Mouse (Mus musculus) heart, adult 2 months (tissue): ENCODE measurements around the gene P4ha3. TPM values are rescaled to one million over a fixed set of nuclear protein-coding genes. Genes with fewer than 3 reads are reported as not detected.

ENCODE experiments used
- DNase-seq, 2 experiments: peaks; one replicate each; pipeline ENCODE4 v3.0.0; 2021
- H3K27ac ChIP-seq: fragments of 200-600 bp; 2 replicates; pipeline ENCODE4 v1.8.1; 2022
- H3K27me3 ChIP-seq: fragments of 200-500 bp; 2 replicates; pipeline ENCODE4 v1.6.1; 2012; ENCODE audit warnings: mild to moderate bottlenecking, low read length, inconsistent platforms, mixed read lengths; ENCODE audit not compliant: control insufficient read depth, insufficient read depth
- H3K36me3 ChIP-seq: fragments of 200-500 bp; 2 replicates; pipeline ENCODE4 v1.6.1; 2012; ENCODE audit warnings: low read length, inconsistent platforms; ENCODE audit not compliant: control insufficient read depth, insufficient read depth
- H3K4me1 ChIP-seq: fragments of 200-500 bp; 2 replicates; pipeline ENCODE4 v1.6.1; 2011; ENCODE audit warnings: low read length; ENCODE audit not compliant: control insufficient read depth, insufficient read depth
- H3K4me3 ChIP-seq: fragments of 200-600 bp; 2 replicates; pipeline ENCODE4 v1.8.1; 2022
- H3K79me2 ChIP-seq: fragments of 200-500 bp; replicated peaks from 2 replicates; pipeline ENCODE4 v1.6.1; 2012; ENCODE audit warnings: mild to moderate bottlenecking, inconsistent platforms, low read length, moderate library complexity, mixed read lengths; ENCODE audit not compliant: control insufficient read depth, insufficient read depth
- H3K9ac ChIP-seq: fragments of 200-500 bp; 2 replicates; pipeline ENCODE4 v1.6.1; 2012; ENCODE audit warnings: low read depth, mild to moderate bottlenecking, control low read depth, inconsistent platforms, low read length, mixed read lengths
- CTCF ChIP-seq: fragments of 200-600 bp; IDR thresholded peaks from 2 replicates; pipeline ENCODE4 v1.8.1; 2022; ENCODE audit warnings: antibody characterized with exemption, mild to moderate bottlenecking, moderate library complexity
- EP300 ChIP-seq: fragments of 200-500 bp; IDR thresholded peaks from 2 replicates; pipeline ENCODE4 v1.6.1; 2011; ENCODE audit warnings: low read depth, low read length, control low read depth; ENCODE audit not compliant: insufficient read depth
- POLR2A ChIP-seq: fragments of 200-500 bp; IDR thresholded peaks from 2 replicates; pipeline ENCODE4 v1.6.1; 2011; ENCODE audit warnings: mild to moderate bottlenecking, low read depth, low read length, control low read depth; ENCODE audit not compliant: insufficient read depth
- WGBS: fragments of 180-500 bp; shearing (Covaris S2); methylation state at CpG from one replicate; pipeline ENCODE4 v1.1.7; 2018; 5-methylcytosine and 5-hydroxymethylcytosine counted together
- intact Hi-C: fragments of 180-260 bp; cut with DNase I; formaldehyde crosslinking; loops from one replicate; pipeline ENCODE4 v1.15.1; 2025
- long read RNA-seq: library from polyadenylated mRNA; stranded (forward); transcript quantifications from one replicate; pipeline ENCODE4 v2.0.0, GENCODE M21; 2021
- polyA plus RNA-seq: library from polyadenylated mRNA; depleted of rRNA; stranded (reverse); fragments of >200 nt; gene quantifications from 2 replicates; pipeline ENCODE4 v1.2.3, GENCODE M21; 2012; rRNA removed
- total RNA-seq, 2 experiments: library from RNA; stranded (reverse); gene quantifications; 2 replicates each; pipeline ENCODE4 v1.2.3; 2021

The P4ha3 gene
- under 1 TPM; 0.16 to 0.45 TPM for total RNA-seq
- 0.33 and 0.38 TPM in 2 replicates for polyA plus RNA-seq
- long read RNA-seq, partial matches to known transcripts, result 0 of 1 reads
- long read RNA-seq, other reads (novel, unspliced or antisense), result 0 of 1 reads

- no peaks in the 10 kb centered on the region for H3K36me3 ChIP-seq
- H3K27ac ChIP-seq, result no peak within 1 kb of the TSS
- no peaks in the 10 kb centered on the region for H3K4me1 ChIP-seq
- 0 out of 2 replicates have a peak within 1 kb of the TSS, but pooled peaks have one; percentile 2 for H3K9ac ChIP-seq
- WGBS, result under 1% methylated on average over 46 of the region's 53 CpGs
- DNase-seq, result no peak
- TF ChIP-seq CTCF, result no peak
- TF ChIP-seq POLR2A, result no peak
- TF ChIP-seq EP300, result no peak
- intact Hi-C loops, result no loop called here
- no peaks in the 10 kb centered on the region for H3K79me2 ChIP-seq
- H3K4me3 ChIP-seq, result peak within 1 kb of the TSS; percentile 20; the same call in 1 of the 2 replicates
- peaks cover 3% of the 10 kb centered on the region; the same call in 1 of the 2 replicates for H3K27me3 ChIP-seq
Observed at GRCm38 (mm10) chr7:100285383-100285782, at the start of gene P4ha3. Gene P4ha3, plus strand, starts transcription at chr7:100285520.

- TF ChIP-seq POLR2A (no peak), EP300 (no peak), CTCF (no peak)
- 46% methylated on average over 1 of the region's 1 CpGs for WGBS
- Histone ChIP-seq H3K79me2 (no peaks in the 10 kb centered on the region), H3K36me3 (peaks cover 2% of the 10 kb centered on the region; the same call in 1 of the 2 replicates), H3K27ac (0 out of 2 replicates have a peak overlapping the region, but pooled peaks have one; percentile 0), H3K4me1 (peaks cover 2% of the 10 kb centered on the region), H3K4me3 (no peak overlapping the region), H3K27me3 (no peaks in the 10 kb centered on the region), H3K9ac (no peak overlapping the region)
- DNase-seq, result no peak
- intact Hi-C loops, result no loop called here
Observed at GRCm38 (mm10) chr7:100238271-100238670, 47.0 kb upstream of the P4ha3 start.

- Histone ChIP-seq H3K27me3 (no peaks in the 10 kb centered on the region), H3K9ac (no peak overlapping the region), H3K4me3 (no peak overlapping the region), H3K79me2 (no peaks in the 10 kb centered on the region), H3K27ac (no peak overlapping the region), H3K36me3 (peaks cover 2% of the 10 kb centered on the region; the same call in 1 of the 2 replicates), H3K4me1 (peaks cover 2% of the 10 kb centered on the region)
- TF ChIP-seq POLR2A, result no peak
- TF ChIP-seq CTCF, result no peak
- no peak for TF ChIP-seq EP300
- intact Hi-C loops, result no loop called here
- DNase-seq, result no peak
- 97% methylated on average over 2 of the region's 2 CpGs for WGBS
Observed at GRCm38 (mm10) chr7:100240601-100241000, 44.7 kb upstream of the P4ha3 start.

GRCm38 (mm10) chr7:100243007-100243406, 42.3 kb upstream of the P4ha3 start:
- WGBS, result 70% methylated on average over 1 of the region's 1 CpGs
- no peak overlapping the region for H3K4me3 ChIP-seq
- DNase-seq, result no peak
- H3K27ac ChIP-seq, result no peak overlapping the region
- H3K27me3 ChIP-seq, result no peaks in the 10 kb centered on the region
- intact Hi-C loops, result no loop called here
- TF ChIP-seq CTCF, result no peak
- TF ChIP-seq POLR2A, result no peak
- no peak for TF ChIP-seq EP300
- H3K4me1 ChIP-seq, result peaks cover 2% of the 10 kb centered on the region
- H3K9ac ChIP-seq, result no peak overlapping the region
- peaks cover 2% of the 10 kb centered on the region; the same call in 1 of the 2 replicates for H3K36me3 ChIP-seq
- no peaks in the 10 kb centered on the region for H3K79me2 ChIP-seq

GRCm38 (mm10) chr7:100244225-100244624, 41.1 kb upstream of the P4ha3 start:
- intact Hi-C loops, result no loop called here
- no peak overlapping the region for H3K27ac ChIP-seq
- TF ChIP-seq EP300 (no peak), CTCF (no peak)
- peaks cover 2% of the 10 kb centered on the region; the same call in 1 of the 2 replicates for H3K36me3 ChIP-seq
- no peak overlapping the region for H3K9ac ChIP-seq
- WGBS, result 92% methylated on average over 4 of the region's 4 CpGs
- H3K27me3 ChIP-seq, result no peaks in the 10 kb centered on the region
- H3K4me3 ChIP-seq, result no peak overlapping the region
- DNase-seq, result no peak
- H3K79me2 ChIP-seq, result no peaks in the 10 kb centered on the region
- no peaks in the 10 kb centered on the region for H3K4me1 ChIP-seq

GRCm38 (mm10) chr7:100245176-100245575, 40.1 kb upstream of the P4ha3 start:
- no peak for DNase-seq
- WGBS, result 90% methylated on average over 3 of the region's 3 CpGs

More at GRCm38 (mm10) chr7:100245176-100245575, 40.1 kb upstream of the P4ha3 start:
- TF ChIP-seq CTCF, result no peak
- no peak for TF ChIP-seq EP300
- no peak for TF ChIP-seq POLR2A
- Histone ChIP-seq H3K4me3 (no peak overlapping the region), H3K27ac (no peak overlapping the region), H3K9ac (no peak overlapping the region), H3K27me3 (no peaks in the 10 kb centered on the region), H3K4me1 (no peaks in the 10 kb centered on the region), H3K36me3 (no peaks in the 10 kb centered on the region), H3K79me2 (no peaks in the 10 kb centered on the region)
- intact Hi-C loops, result no loop called here
